Mouse (Mus musculus) liver, adult 2 months (tissue): ENCODE results near the gene Dst.

Experiments
- CTCF ChIP-seq: fragments of 200-500 bp; IDR thresholded peaks from 2 replicates; pipeline ENCODE4 v1.5.1; 2011; ENCODE audit warnings: low read depth, low read length, control low read depth
- POLR2A ChIP-seq: fragments of 200-500 bp; IDR thresholded peaks from 2 replicates; pipeline ENCODE4 v1.6.1; 2011; ENCODE audit warnings: low read length, control low read depth; ENCODE audit not compliant: insufficient read depth; ENCODE audit errors: extremely low read depth

DNA sequence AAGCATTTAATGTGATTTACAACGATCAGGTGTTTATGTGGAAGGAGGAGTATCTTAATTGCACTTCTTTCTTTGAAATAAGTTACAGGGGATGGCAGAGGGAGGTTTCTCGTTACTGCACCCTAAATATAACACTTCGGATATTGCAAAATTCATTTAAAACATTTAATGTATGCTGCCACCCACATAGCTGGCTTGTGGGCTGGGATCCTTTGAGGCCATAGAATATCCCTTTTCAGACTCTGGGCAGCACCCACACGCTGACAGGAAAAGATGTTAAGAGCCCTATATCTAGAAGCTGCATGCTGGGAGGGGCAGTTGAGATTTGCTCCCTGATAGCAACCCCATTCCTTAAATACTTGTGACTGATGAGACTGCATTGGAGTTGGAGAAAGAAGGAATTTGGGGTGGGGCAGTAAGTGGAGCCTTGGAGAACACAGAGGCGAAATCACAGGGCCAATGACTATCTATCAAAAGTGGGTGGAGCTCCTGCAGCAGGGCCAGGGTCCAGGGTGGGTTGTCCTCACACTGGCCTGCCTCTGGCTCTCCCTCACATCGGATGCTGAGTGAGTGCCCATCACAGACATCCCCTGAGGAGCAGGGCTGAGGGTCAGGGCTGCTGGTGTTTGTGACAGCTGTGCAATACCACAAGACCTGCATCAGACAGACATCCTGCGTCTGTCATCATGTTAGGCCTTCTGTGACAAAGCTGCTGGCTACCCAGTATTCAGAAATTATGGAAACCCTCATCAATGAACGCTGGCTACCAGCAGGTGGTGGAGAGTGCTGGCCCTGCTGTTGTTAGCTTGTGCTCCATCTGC, 133.1 kb downstream of the Dst start:
- TF ChIP-seq CTCF, result no peak
- TF ChIP-seq POLR2A, result no peak
